Mouse (Mus musculus) adrenal gland, adult 2 months (tissue): ENCODE data around the gene Rpl18. TPM values are rescaled to one million over a fixed set of nuclear protein-coding genes. Genes with fewer than 3 reads are reported as not detected.

Experiments
- DNase-seq: peaks from one replicate; pipeline ENCODE4 v3.0.0; 2021
- polyA plus RNA-seq: library from polyadenylated mRNA; depleted of rRNA; stranded (reverse); fragments of >200 nt; gene quantifications from 2 replicates; pipeline ENCODE4 v1.2.3, GENCODE M21; 2012
- total RNA-seq, 2 experiments: library from RNA; stranded (reverse); gene quantifications; 2 replicates each; pipeline ENCODE4 v1.2.3; 2021

The Rpl18 gene
- total and polyA plus RNA-seq, 3 experiments = 972 to 1,143 (median 1,050) TPM

- peak; percentile 43 for DNase-seq
Observed at GRCm38 (mm10) chr7:45730727-45731431, 15.6 kb downstream of the Rpl18 start.

GRCm38 (mm10) chr7:45733477-45733876, 18.2 kb downstream of the Rpl18 start:
- no peak for DNase-seq

GRCm38 (mm10) chr7:45739162-45739763, 24.0 kb downstream of the Rpl18 start:
- DNase-seq = peak; percentile 75

GRCm38 (mm10) chr7:45739820-45740219, 24.6 kb downstream of the Rpl18 start:
- DNase-seq = no peak

- no peak for DNase-seq
Observed at GRCm38 (mm10) chr7:45741308-45741707, 26.1 kb downstream of the Rpl18 start.

GRCm38 (mm10) chr7:45741777-45742176, 26.5 kb downstream of the Rpl18 start:
- no peak for DNase-seq

- DNase-seq = peak; percentile 41
Observed at GRCm38 (mm10) chr7:45742338-45742737, 27.1 kb downstream of the Rpl18 start.

GRCm38 (mm10) chr7:45744387-45744786, 29.1 kb downstream of the Rpl18 start:
- DNase-seq = peak; percentile 60

- DNase-seq = no peak
Observed at GRCm38 (mm10) chr7:45746518-45746917, 31.3 kb downstream of the Rpl18 start.

GRCm38 (mm10) chr7:45747450-45747849, 32.2 kb downstream of the Rpl18 start:
- DNase-seq = no peak

- no peak for DNase-seq
Observed at GRCm38 (mm10) chr7:45748110-45748509, 32.9 kb downstream of the Rpl18 start.

GRCm38 (mm10) chr7:45749401-45749800, 34.1 kb downstream of the Rpl18 start:
- peak; percentile 45 for DNase-seq

- DNase-seq = no peak
Observed at GRCm38 (mm10) chr7:45750162-45750561, 34.9 kb downstream of the Rpl18 start.

- DNase-seq = no peak
Observed at GRCm38 (mm10) chr7:45755703-45756102, 40.4 kb downstream of the Rpl18 start.

- DNase-seq = peak; percentile 21
Observed at GRCm38 (mm10) chr7:45759400-45759799, 44.1 kb downstream of the Rpl18 start.

- DNase-seq = no peak
Observed at GRCm38 (mm10) chr7:45760151-45760550, 44.9 kb downstream of the Rpl18 start.

- no peak for DNase-seq
Observed at GRCm38 (mm10) chr7:45765995-45766394, 50.7 kb downstream of the Rpl18 start.

- DNase-seq = no peak
Observed at GRCm38 (mm10) chr7:45766764-45767163, 51.5 kb downstream of the Rpl18 start.

- no peak for DNase-seq
Observed at GRCm38 (mm10) chr7:45767500-45767899, 52.2 kb downstream of the Rpl18 start.
